Mouse (Mus musculus): ENCODE measurements around the gene Prdm9. TPM values are rescaled to one million over a fixed set of nuclear protein-coding genes. Genes with fewer than 3 reads are reported as not detected.
"Not testable (repeated sequence)": the region's sequence is repeated elsewhere in the genome, so short reads cannot be mapped to it uniquely, and the experiment has no call there.

Prdm9 gene
- total RNA-seq (2021), result 1 to 10 TPM; 3.7 to 4.1 TPM
- long read RNA-seq, experiment 1, result 0 reads
- long read RNA-seq, experiment 2, partial matches to known transcripts, result 1 of 2 reads
- long read RNA-seq, experiment 2, other reads (novel, unspliced or antisense), result 1 of 2 reads

DNA sequence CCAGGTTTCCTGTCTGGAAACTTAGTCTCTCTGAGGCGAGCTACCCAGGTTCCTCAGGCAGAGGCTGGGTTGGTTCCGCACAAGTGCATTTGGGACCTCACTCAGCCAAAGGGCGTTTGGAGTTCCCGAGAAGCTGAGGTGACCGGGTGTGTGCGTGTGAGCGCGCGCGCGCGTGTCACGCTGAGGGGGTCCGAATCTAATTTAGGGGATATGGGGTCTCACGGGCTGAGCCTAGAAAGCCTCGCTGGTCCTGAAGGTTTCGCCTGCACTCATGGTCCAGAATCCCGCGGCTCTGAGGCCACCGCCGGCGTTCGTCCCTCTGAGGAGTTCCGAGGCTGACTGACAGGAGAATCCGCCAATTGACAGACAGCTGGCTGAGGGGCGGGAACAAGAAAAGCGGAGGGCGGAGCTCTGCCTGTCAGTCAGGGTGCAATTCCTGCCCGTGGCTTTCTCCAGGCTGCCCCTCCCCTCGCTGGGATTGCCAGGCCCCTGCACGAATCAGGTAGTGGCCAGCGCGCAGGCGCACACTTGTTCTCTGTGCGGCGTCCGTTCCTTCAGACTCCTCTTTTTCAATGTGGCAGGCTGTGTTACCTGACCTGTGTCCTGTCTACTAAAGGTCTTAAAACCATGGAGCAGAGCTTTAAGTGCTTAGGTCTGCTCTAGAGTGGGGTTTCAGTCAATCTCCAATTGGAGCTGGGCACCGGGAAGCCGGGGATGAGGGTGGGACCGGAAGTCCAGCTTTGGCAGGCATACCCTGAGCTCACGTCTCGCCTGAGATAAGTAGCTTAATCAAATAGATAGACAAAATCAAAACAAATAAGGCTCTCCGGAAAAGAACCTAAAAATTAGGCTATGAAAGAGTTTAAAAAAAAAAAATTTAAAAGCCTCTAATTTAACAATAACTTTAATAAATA is at the start of gene Prdm9:
TSS of gene Prdm9 (minus strand) at position 341 of the 914 bp plus-strand sequence.
- peak; percentile 99 for DNase-seq (ENCODE audit: low spot score in 2 of 2)

DNA sequence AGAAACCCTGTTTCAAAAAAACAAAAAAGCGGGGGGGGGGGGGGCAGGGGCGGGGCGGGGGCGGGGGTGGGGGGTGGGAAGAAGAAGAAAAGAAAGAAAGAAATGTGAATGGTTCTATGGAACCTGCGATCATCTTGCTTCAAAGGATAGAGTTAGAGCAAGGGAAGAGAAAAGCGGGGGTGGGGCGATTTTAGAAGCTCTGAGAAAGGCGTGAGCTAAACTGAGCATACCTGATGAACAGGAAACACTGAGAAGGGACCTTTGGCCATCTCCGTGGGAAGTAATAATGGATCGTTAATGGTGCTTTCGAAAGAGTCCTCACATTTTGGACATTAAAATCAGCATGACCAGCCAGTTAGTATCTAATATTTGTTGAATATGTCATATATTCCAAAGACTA is 35.3 kb upstream of the Prdm9 start:
- DNase-seq (ENCODE audit: low spot score in 2 of 2), result no peak

DNA sequence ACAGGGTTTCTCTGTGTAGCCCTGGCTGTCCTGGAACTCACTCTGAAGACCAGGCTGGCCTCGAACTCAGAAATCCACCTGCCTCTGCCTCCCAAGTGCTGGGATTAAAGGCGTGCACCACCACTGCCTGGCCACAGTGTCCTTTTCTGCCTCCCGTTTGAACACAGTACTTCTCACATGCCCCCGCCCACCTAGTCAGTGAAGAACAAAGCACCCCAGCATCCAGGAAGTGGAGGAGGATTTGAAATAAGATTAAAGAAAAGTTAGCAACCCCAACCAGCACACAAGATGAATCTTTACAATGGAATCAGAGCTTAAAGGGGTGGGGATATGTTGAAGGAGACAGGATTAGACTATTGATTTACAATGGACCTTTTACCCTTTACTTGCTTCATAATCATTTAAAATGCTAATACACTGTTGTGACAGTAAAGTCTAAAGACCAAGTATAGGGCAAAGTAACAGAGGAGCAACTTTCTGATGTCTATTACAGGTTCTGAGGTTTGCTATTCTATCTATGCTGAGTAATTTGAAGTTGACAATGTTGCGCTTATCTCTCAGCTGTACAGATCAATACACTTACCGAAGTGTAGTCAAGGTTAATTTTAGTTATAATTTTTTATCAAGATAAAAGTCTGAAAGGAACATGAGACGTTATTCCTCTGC is 27.2 kb upstream of the Prdm9 start:
- no peak for DNase-seq (ENCODE audit: low spot score in 2 of 2)

DNA sequence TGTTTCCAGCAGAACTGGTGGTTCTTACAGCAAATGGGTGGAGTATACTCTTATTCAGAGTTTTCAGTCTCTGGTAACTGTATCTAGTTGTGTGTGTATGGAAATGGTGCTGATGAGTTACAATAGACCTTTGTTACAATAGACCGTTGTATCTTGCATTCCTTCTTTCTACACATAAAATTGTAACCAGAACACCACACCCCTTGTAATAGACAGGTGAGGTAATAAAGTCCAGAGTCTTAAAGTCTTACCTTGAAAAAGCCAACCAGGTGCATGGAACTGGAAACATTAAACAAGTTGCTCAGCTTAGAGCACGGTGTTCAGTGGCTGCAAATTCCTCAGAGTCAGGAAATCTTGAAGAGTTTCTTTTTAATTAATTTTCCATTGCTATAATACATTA is 24.0 kb upstream of the Prdm9 start:
- no peak for DNase-seq (ENCODE audit: low spot score in 2 of 2)

DNA sequence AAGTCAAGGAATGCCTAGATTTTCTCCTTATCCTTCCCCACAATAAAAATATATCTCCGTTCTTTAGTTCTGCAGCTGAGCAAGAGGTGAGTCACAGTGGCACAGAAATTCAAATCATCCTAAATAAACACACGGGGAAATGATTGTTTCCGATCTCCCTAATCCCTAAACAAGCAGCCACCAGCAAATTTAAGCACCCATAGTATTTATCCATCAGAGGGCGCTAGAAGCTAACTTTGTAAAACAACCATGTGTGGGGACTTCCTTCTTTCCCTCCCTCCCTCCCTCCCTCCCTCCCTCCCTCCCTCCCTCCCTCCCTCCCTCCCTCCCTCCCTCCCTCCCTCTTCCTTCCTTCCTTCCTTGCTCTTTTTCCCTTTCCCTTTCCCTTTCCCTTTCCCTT is 21.5 kb upstream of the Prdm9 start:
- no peak for DNase-seq (ENCODE audit: low spot score in 2 of 2)

DNA sequence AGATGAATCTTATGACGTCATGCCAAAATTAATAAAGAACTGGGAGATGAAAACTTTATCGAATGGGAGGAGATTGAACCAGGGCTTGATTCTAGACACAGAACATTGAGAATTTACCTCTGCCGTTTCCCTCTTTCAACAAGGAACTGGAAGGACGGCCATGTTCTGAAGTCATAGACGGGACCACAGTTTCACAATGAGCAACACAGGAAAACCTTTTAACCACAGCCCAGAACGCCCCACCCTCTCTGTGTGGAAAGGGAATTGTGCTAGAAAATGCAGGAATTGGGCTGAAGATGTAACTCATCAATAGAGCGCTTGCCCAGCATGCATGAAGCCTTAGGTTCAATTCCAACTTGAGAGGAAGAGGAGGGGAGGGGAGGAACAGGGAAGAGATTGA is 18.9 kb upstream of the Prdm9 start:
- DNase-seq (ENCODE audit: low spot score in 2 of 2), result no peak

DNA sequence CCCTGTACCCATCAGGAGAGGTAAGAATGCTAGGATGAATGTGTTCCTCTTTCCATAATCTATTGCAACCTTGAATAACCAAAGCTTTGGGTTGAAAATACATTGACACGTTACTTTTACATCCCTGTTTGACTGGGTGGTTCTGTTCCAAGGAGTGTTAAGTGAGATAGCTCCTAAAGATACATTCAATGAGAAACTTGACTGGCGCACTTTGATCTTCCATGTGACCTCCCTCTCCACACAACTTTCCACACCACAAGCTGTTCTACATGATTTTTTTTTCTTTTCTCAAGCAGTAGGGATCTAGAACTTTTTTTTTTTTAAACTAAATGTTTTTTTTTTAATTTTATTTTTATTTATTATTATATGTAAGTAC is 15.9 kb upstream of the Prdm9 start:
- no peak for DNase-seq (ENCODE audit: low spot score in 2 of 2)

DNA sequence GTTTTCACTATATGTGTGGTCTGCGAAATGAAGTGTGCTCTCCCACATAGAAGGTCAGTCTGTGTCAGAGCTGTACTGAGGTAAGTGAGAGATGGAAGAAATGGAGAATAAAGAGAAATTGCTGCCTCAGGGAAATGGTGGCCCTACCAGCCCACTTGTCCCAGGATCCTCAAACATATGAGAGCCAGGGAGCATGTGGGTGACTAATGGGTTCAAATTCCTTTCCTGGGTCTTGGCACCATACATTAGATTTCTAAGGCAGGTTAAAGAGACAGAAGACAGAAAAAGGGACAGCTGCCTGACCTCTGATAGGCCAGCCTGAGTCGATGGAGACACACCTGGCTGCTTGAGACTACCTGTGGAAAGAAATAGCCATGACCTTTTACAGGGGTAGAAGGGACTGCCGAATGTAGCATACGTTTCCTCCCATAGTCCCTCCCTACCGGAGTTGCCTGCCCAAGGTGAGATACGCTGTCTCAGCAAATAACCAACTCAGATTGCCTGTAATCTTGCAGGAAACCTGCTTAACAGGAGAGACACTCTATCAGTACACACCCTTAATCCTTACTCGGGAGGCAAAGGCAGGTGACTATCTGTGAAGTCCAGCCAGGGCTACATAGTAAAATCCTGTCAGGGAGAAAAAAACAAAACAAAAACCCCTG is 15.4 kb upstream of the Prdm9 start:
- no peak for DNase-seq (ENCODE audit: low spot score in 2 of 2)

DNA sequence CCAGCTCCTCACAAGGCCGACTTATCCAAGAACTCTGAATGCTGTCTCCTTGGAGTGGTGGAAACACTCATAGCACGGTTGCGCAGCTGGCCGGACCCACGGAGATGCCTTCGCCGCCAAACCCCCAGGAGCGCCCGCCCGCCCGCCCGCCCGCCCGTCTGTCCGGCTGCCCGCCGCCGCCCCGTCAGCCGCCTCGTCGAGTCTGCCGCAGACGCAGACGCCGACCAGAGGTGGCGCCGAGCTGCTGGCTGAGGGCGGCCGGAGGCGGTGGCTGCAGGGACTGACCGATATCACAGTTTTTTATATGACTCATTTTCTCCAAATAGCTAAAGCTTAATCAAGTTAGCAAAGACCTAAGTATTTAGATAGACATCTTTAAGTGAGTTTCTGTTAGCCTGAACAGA is 13.1 kb upstream of the Prdm9 start:
- peak; percentile 41 to 52 for DNase-seq (ENCODE audit: low spot score in 2 of 2)

DNA sequence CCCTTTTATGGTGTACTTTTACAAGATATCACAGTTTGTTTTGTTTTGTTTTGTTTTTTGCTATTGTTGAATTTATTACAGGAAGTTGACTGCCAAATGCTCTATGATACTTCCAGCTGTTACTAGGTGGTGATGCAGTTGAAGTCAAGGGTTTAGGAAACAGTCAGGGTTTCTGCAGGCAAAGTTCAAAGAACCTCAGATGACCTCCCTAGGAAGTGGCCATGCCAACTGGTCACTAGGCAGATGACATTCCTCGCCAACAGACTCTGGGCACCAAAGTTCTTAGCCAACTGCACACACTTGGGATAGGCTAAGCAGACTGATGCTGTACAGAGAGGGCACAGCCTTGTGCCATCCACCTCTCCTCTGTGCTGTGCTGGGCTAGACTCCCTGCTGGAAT is 10.9 kb upstream of the Prdm9 start:
- DNase-seq (ENCODE audit: low spot score in 2 of 2), result no peak

DNA sequence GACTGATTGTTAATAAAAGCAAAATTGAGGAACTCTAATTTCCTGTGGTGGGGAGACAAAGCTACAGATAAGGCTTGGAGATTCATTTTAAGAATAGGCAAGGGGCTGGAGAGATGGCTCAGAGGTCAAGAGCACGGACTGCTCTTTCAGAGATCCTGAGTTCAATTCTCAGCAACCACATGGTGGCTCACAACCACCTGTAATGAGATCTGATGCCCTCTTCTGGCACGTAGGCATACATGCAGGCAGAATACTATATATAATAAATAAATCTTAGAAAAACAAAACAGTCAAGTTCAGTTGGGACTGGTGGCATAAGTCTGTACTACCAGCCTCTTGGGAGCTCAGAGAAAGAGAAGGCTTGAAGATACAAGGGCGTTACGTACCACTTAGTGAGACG is 2.8 kb upstream of the Prdm9 start:
- DNase-seq (ENCODE audit: low spot score in 2 of 2), result no peak

DNA sequence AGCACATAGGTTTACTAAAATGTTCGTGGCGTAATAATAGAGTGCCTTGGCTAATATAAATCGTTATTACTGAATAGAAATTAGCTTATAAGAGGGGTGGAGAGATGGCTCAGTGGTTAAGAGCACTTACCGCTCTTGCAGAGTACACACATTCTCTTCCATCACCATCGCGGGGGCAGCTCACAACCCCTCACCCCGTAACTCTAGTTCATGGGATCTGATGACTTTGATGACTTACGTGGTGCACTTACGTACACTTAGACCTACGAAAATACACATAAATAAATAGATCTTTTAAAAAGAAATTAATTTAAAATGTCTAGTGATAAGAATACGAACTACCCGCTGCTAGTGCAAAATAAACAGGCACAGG is 760 bp upstream of the Prdm9 start:
- no peak for DNase-seq (ENCODE audit: low spot score in 2 of 2)

DNA sequence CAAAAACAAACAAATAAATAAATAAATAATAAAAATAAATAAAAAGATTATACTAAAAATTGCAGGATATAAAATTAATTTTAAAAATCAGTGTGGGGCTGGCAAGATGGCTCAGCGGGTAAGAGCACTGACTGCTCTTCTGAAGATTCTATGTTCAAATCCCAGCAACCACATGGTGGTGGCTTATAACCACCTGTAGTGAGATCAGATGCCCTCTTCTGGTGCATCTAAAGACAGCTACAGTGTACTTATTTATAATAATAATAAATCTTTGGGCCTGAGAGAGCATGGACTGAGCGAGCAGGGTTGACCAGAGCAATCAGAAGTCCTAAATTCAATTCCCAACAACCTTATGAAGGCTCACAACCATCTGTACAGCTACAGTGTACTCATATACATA is 4.2 kb downstream of the Prdm9 start:
- no peak for DNase-seq (ENCODE audit: low spot score in 2 of 2)

DNA sequence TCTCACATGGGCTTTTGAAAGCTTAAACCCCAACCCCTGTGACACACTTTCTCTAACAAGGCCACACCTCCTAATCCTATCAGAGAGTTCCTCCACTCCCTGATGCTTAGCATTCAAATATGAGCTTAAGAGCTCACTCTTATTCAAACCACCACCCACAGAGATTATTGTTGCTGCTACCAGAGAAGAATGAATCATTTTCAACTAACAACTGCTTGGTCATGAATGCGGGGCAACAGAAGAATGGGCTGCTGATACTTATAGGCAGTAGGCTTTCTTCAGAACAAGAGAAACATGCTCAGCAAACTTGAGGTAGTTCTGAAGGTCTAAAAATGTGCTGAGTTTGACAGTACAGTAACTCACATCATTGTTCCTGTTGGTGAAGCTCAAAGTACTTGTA is 14.4 kb downstream of the Prdm9 start:
- DNase-seq (ENCODE audit: low spot score in 2 of 2), result no peak

DNA sequence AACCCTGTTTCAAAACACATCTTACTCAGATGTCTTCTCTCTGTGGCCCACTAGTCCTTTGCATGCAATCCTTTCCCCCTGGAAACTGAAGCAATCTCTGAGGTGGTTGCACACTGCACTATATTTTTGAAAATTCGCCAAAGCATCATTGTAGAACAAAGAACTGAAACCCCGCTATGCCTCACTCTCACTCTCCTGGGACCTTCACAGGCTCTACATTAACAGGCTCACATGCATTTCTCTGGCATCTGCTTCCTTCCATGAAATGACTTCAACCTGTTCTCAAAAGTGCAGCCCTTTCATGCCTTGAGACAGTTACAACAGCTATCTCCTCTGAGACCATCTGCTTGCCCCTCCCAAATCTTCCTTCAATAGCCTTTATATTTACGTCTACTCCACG is 17.7 kb downstream of the Prdm9 start:
- no peak for DNase-seq (ENCODE audit: low spot score in 2 of 2)

DNA sequence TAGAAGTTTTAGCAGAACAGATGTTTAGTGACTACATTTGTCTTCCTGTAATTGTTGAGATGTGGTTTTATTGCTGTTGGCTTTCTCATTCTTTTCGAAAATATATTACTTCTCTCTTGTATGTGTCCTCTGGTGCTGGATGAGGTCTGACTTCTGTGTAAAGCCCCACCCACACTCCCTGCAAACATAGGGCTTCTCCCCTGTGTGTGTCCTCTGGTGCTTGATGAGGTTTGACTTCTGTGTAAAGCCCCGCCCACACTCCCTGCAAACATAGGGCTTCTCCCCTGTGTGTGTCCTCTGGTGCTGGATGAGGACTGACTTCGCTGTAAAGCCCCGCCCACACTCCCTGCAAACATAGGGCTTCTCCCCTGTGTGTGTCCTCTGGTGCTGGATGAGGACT is 20.3 kb downstream of the Prdm9 start:
- not testable (repeated sequence) for DNase-seq (ENCODE audit: low spot score in 2 of 2)

DNA sequence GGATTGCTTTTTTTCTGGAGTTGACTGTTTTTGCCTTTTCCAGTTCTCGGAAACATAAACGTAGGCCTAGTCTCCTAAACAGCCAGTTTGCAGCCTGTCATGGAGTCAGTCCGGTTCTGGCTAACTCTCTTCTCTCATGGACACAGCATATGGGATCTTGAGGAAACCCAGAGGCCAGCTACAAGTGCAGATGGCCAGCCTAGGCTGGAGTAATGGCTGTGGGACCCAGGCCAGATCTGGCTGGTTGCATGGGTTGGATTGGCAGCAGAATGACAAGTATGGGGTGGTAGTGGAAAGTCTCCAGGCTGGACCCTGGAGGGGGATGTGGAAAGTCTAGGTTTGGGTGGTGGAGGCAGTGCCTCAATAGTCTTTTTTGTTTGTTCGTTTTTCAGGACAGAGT is 23.8 kb downstream of the Prdm9 start:
- DNase-seq (ENCODE audit: low spot score in 2 of 2), result no peak

DNA sequence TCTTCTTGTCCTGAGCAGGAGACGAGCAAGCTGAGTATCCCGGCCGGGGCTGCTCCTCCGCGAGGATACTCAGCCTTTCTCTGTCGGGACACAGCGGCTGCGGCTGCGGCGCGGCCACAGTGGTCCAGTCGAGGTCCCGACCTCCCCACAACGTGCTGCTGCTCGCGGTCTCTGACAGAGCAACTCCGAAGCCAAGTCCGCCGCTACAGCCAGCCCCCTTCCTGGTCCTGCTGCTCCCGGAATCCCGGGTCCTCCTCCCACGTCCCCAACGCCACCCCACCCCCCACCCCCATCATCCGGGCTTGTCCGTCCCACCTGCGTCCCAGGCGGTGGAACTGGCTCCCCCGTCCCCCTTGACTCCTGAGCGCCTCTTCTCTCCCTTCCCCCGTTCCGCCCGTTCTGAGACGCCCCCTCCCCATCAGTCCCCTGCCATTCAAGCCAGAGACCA is 27.7 kb downstream of the Prdm9 start:
- DNase-seq (ENCODE audit: low spot score in 2 of 2), result no peak

DNA sequence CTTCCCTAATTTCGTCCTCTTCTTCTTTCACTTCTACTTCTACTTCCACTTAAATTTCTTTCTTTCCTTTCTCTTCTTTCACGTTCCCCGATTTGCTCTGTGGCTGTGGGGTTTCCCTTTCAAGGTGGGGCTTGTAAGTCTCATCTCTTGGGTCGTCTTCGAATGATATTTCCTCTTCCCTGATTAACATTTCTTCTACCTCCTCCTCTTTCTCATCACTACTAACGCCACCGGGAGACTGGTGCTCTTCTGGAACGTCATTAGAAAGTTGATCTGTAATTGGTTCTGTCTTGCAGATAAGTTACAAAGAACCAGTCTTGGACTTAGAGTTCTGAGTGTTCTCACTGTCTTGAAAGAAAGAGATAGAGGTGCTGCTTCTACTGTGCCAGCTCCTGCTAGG is 28.2 kb downstream of the Prdm9 start:
- no peak for DNase-seq (ENCODE audit: low spot score in 2 of 2)

DNA sequence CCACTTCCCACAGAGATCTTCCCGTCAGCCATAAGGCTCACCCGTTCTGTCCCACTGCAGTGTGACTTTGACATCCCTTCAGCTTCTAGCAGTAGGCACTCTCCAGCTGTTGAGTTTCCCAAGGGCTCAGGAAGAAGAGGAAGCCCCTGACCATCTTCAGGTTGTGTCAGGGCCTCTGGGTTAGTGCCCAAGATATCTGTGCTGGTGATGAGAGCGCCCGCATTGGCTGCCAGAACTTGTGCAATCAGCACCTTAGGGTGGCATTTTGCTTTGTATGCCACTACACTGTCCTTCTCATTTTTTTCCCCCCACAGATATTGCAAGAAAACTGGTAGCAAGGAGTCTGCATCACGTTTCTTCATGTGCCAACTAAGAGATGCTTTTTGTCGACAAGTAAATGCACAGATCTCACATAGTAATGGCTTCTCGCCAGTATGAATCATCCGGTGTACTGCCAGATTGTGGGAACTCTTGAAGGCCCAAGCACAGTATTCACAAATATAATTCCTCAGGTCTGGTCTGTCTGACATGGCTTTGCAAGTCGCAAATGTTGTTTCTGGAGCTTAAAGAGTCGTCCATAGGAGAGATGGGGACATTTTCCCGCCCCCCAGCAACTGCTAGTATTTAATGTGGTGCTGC is 28.9 kb downstream of the Prdm9 start:
- DNase-seq (ENCODE audit: low spot score in 2 of 2), result no peak

DNA sequence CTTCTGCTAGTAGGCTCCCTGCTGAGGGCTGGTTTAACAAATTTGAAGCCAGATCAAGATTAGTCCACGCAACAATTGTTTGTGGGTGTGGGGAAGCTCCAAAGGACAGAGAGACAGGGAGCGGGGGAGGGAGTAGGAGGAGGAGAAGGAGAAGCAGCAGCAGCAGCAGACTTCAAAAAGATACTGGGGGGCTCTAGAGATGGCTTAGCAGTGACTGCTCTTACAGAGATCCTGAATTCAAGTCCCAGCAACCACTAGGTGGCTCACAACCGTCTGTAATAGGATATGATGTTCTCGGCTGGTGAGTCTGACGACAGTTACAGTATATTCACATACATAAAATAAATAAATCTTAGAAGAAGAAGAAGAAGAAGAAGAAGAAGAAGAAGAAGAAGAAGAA is 34.0 kb downstream of the Prdm9 start:
- DNase-seq (ENCODE audit: low spot score in 2 of 2), result peak in 1 of 2 experiments; percentile 32
